Comparison of ENCODE assay signal across 13 mouse cellular contexts in genomic region chr14:66557631-66558030, GRCm38 (mm10).
DNase-seq lines count a peak whose midpoint lies in the region; ATAC-seq and TF ChIP-seq lines count a peak whose summit lies in the region.
"Had no signal": no experiment of that assay in that cellular context is flagged by ENCODE, and none has a peak within 500 bp of the region (broad histone marks: within the 10 kb centered on the region; RNA-seq: fewer than 3 reads in every experiment).

No protein-coding gene starts in this region.

- 64% methylated on average over 8 of the region's 8 CpGs for WGBS in heart, embryonic 11.5 days (ENCODE audit: insufficient replicate concordance)
- 85% methylated on average over 8 of the region's 8 CpGs for WGBS in forebrain, postnatal 0 days

- H3K9ac ChIP-seq in heart, embryonic 11.5 days (ENCODE audit: low read depth, low read length) = no peak overlapping the region
- H3K9ac ChIP-seq in forebrain, postnatal 0 days = no peak overlapping the region
- H3K9ac ChIP-seq: lung, embryonic 15.5 days had no signal

- DNase-seq in heart, adult 11 months = peak; percentile 98
- peak; percentile 56 for DNase-seq in urinary bladder, postnatal 14 days (ENCODE audit: low spot score)
- DNase-seq in urinary bladder, postnatal 10 days (ENCODE audit: low spot score) = no peak
- DNase-seq in heart, postnatal 4 days = peak; percentile 54
- DNase-seq in cerebellum, postnatal 14 days = no peak
- no peak for DNase-seq in forebrain, postnatal 0 days
- no peak for DNase-seq in thymus, postnatal 36 days
- DNase-seq: adrenal gland, postnatal 36 days; cerebellum, adult 8-10 months; thymus, postnatal 25 days had no signal

- H3K4me2 ChIP-seq in heart, embryonic 11.5 days = no peak overlapping the region
- no peak overlapping the region for H3K4me2 ChIP-seq in forebrain, postnatal 0 days (ENCODE audit: low read depth)
- H3K4me2 ChIP-seq: lung, embryonic 15.5 days had no signal

- H3K36me3 ChIP-seq in heart, embryonic 11.5 days (ENCODE audit: control insufficient read depth, insufficient read depth, low read length) = no peaks in the 10 kb centered on the region
- H3K36me3 ChIP-seq in forebrain, postnatal 0 days (ENCODE audit: insufficient read depth) = no peaks in the 10 kb centered on the region
- H3K36me3 ChIP-seq: lung, embryonic 15.5 days had no signal

- no peak overlapping the region for H3K4me3 ChIP-seq in heart, embryonic 11.5 days (ENCODE audit: low read depth, low read length)
- no peak overlapping the region for H3K4me3 ChIP-seq in forebrain, postnatal 0 days (ENCODE audit: low read depth, low read length)
- H3K4me3 ChIP-seq: lung, embryonic 15.5 days had no signal

- no peaks in the 10 kb centered on the region for H3K27me3 ChIP-seq in heart, embryonic 11.5 days (ENCODE audit: control insufficient read depth, insufficient read depth, low read length)
- H3K27me3 ChIP-seq in forebrain, postnatal 0 days (ENCODE audit: insufficient read depth, low read length) = no peaks in the 10 kb centered on the region
- H3K27me3 ChIP-seq: lung, embryonic 15.5 days had no signal

- ATAC-seq in heart, embryonic 11.5 days (replicated peaks; ENCODE audit: insufficient number of reproducible peaks, low FRiP score, low TSS enrichment) = no peak
- no peak for ATAC-seq in forebrain, postnatal 0 days
- ATAC-seq: Patski had no signal

- no peak overlapping the region for H3K27ac ChIP-seq in heart, embryonic 11.5 days (ENCODE audit: low read depth, low read length)
- H3K27ac ChIP-seq in forebrain, postnatal 0 days (ENCODE audit: low read depth, low read length) = no peak overlapping the region
- H3K27ac ChIP-seq: lung, embryonic 15.5 days had no signal

- H3K4me1 ChIP-seq in heart, embryonic 11.5 days (ENCODE audit: control insufficient read depth, insufficient read depth, low read length) = no peaks in the 10 kb centered on the region
- no peaks in the 10 kb centered on the region for H3K4me1 ChIP-seq in forebrain, postnatal 0 days (ENCODE audit: insufficient read depth)
- H3K4me1 ChIP-seq: lung, embryonic 15.5 days had no signal

- no peaks in the 10 kb centered on the region for H3K9me3 ChIP-seq in heart, embryonic 11.5 days (replicated peaks; ENCODE audit: control insufficient read depth, low read length)
- H3K9me3 ChIP-seq in forebrain, postnatal 0 days (ENCODE audit: low read length) = no peaks in the 10 kb centered on the region
- H3K9me3 ChIP-seq: lung, embryonic 15.5 days had no signal

- TF ChIP-seq CTCF in forebrain, postnatal 0 days (IDR thresholded peaks at IDR 0.05; ENCODE audit: low read depth) = no peak

Comparison
In these comparisons a context has a peak if more than half of its experiments do, and no peak if none do; other contexts are left out.
1. DNase-seq: peak in heart, adult 11 months (single experiment), urinary bladder, postnatal 14 days (single experiment) and heart, postnatal 4 days (single experiment); none in urinary bladder, postnatal 10 days (single experiment), cerebellum, postnatal 14 days (0 of 2), forebrain, postnatal 0 days (single experiment) and thymus, postnatal 36 days (0 of 2).